Mouse (Mus musculus) cerebellum, adult 2 months (tissue): ENCODE results near the gene Mib2.

Experiments
- CTCF ChIP-seq: fragments of 200-500 bp; IDR thresholded peaks from 2 replicates; pipeline ENCODE4 v1.5.1; 2011; ENCODE audit warnings: low read depth, mild to moderate bottlenecking, control low read depth, low read length, moderate library complexity, borderline replicate concordance; ENCODE audit not compliant: insufficient read depth
- POLR2A ChIP-seq: fragments of 200-500 bp; IDR thresholded peaks from 2 replicates; pipeline ENCODE4 v1.6.1; 2011; ENCODE audit warnings: low read length, control low read depth, borderline replicate concordance; ENCODE audit not compliant: insufficient read depth

GRCm38 (mm10) chr4:155694482-155695401 lies 25.7 kb upstream of the Mib2 start:
- TF ChIP-seq CTCF, result no peak; the same call in 1 of the 2 replicates
- TF ChIP-seq POLR2A, result peak; percentile 43
